Mouse (Mus musculus) limb, embryonic 10.5 days (tissue): ENCODE data around the gene A230050P20Rik. TPM values are rescaled to one million over a fixed set of nuclear protein-coding genes. Genes with fewer than 3 reads are reported as not detected.

Experiments used
- DNase-seq: peaks from one replicate; pipeline ENCODE4 v3.0.0-alpha.2; 2017; ENCODE audit warnings: low spot score
- H3K27ac ChIP-seq: fragments of 300-500 bp; sonication (generic); 2 replicates; pipeline ENCODE4 v1.5.1; 2016; ENCODE audit warnings: mild to moderate bottlenecking
- H3K27me3 ChIP-seq: fragments of 300-500 bp; sonication (generic); 2 replicates; pipeline ENCODE4 v1.6.1; 2016; ENCODE audit warnings: low read depth, mild to moderate bottlenecking; ENCODE audit not compliant: poor library complexity, severe bottlenecking
- H3K36me3 ChIP-seq: fragments of 300-500 bp; sonication (generic); 2 replicates; pipeline ENCODE4 v1.6.1; 2016; ENCODE audit warnings: mild to moderate bottlenecking, moderate library complexity
- H3K4me1 ChIP-seq: fragments of 300-500 bp; sonication (generic); 2 replicates; pipeline ENCODE4 v1.6.1; 2016
- H3K4me3 ChIP-seq: fragments of 300-500 bp; sonication (generic); 2 replicates; pipeline ENCODE4 v1.5.1; 2016; ENCODE audit warnings: mild to moderate bottlenecking, moderate library complexity
- H3K9me3 ChIP-seq: fragments of 300-500 bp; sonication (generic); replicated peaks from 2 replicates; pipeline ENCODE4 v1.6.1; 2016; ENCODE audit warnings: mild to moderate bottlenecking
- WGBS: fragments of 180-500 bp; shearing (Covaris S2); methylation state at CpG from one replicate; pipeline ENCODE4 v1.1.7; 2016; 5-methylcytosine and 5-hydroxymethylcytosine counted together
- polyA plus RNA-seq: library from polyadenylated mRNA; unstranded; fragments of >200 nt; fragmentation: Nextera tagmentation; extraction: Ambion mirVana; gene quantifications from 2 replicates; pipeline ENCODE4 v1.2.1, GENCODE M21; 2016

The A230050P20Rik gene
- polyA plus RNA-seq, 1 experiment from 2014 or later, result 1.8 TPM

GRCm38 (mm10) chr9:20857131-20857530 is 11.3 kb upstream of the A230050P20Rik start:
- no peak overlapping the region for H3K27ac ChIP-seq
- no peaks in the 10 kb centered on the region for H3K4me1 ChIP-seq
- WGBS, result 9% methylated on average over 6 of the region's 6 CpGs
- H3K27me3 ChIP-seq, result no peaks in the 10 kb centered on the region
- no peaks in the 10 kb centered on the region for H3K9me3 ChIP-seq
- H3K4me3 ChIP-seq, result no peak overlapping the region
- peak; percentile 77 for DNase-seq
- no peaks in the 10 kb centered on the region for H3K36me3 ChIP-seq

GRCm38 (mm10) chr9:20859926-20860325 is 8.5 kb upstream of the A230050P20Rik start:
- no peak for DNase-seq
- 50% methylated on average over 6 of the region's 6 CpGs for WGBS
- H3K36me3 ChIP-seq, result no peaks in the 10 kb centered on the region
- no peak overlapping the region for H3K27ac ChIP-seq
- no peak overlapping the region for H3K4me3 ChIP-seq
- H3K9me3 ChIP-seq, result no peaks in the 10 kb centered on the region
- H3K4me1 ChIP-seq, result no peaks in the 10 kb centered on the region
- H3K27me3 ChIP-seq, result no peaks in the 10 kb centered on the region

- H3K27me3 ChIP-seq, result peaks cover 10% of the 10 kb centered on the region
- H3K9me3 ChIP-seq, result no peaks in the 10 kb centered on the region
- no peak overlapping the region for H3K27ac ChIP-seq
- H3K36me3 ChIP-seq, result no peaks in the 10 kb centered on the region
- H3K4me1 ChIP-seq, result no peaks in the 10 kb centered on the region
- DNase-seq, result peak; percentile 58
- 16% methylated on average over 4 of the region's 4 CpGs for WGBS
- no peak overlapping the region for H3K4me3 ChIP-seq
These were observed 6.6 kb upstream of the A230050P20Rik start for GRCm38 (mm10) chr9:20861821-20862220.

DNA sequence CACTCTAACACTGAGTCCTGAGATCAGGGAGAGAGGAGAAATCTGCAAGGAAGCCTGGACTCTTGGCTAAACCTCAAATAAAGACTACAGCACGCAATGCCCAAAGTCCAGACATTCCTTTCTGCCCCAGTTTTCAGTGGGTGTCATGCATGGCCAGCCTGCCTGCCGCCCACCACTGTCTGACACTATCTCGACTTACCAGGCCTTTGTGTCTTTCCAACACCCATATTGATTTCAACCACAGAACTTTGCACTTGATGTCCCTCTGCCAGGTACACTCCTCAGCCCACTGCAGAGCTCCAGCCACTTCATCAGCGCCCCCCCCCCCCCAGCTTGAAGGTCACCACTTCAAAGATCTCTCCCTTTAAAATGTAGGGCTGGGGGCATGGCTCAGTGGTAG is 6.2 kb upstream of the A230050P20Rik start:
- Histone ChIP-seq H3K9me3 (no peaks in the 10 kb centered on the region), H3K27ac (no peak overlapping the region), H3K36me3 (no peaks in the 10 kb centered on the region), H3K4me1 (no peaks in the 10 kb centered on the region), H3K27me3 (peaks cover 14% of the 10 kb centered on the region), H3K4me3 (no peak overlapping the region)
- WGBS, result 58% methylated on average over 4 of the region's 4 CpGs
- DNase-seq, result no peak

DNA sequence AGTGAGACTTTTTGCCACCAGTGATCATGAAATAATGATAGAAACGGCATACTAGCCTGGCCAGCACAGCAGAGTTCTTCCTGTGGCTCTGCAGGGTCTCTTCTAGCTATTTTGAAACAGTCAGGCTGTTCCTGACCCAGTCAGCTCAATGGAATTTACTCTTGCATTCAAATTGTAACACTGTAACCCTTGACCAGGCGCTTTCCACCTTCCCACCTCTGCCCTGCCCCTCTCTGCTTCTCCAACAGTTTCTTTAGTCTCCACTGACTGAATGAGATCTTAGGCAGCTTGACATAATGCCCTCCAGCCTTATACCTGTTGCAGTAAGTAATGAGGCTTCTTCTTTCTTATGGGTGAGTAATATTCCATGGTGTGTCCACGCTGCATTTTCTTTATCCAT is 1.6 kb upstream of the A230050P20Rik start:
- Histone ChIP-seq H3K36me3 (no peaks in the 10 kb centered on the region), H3K4me1 (peaks cover 12% of the 10 kb centered on the region), H3K27me3 (peaks cover 60% of the 10 kb centered on the region), H3K4me3 (no peak overlapping the region), H3K27ac (no peak overlapping the region), H3K9me3 (no peaks in the 10 kb centered on the region)
- WGBS, result 62% methylated on average over 3 of the region's 3 CpGs
- no peak for DNase-seq

GRCm38 (mm10) chr9:20869246-20869645 is 804 bp downstream of the A230050P20Rik start:
- Histone ChIP-seq H3K9me3 (no peaks in the 10 kb centered on the region), H3K27ac (no peak overlapping the region), H3K36me3 (no peaks in the 10 kb centered on the region), H3K27me3 (peaks cover 60% of the 10 kb centered on the region), H3K4me1 (peaks cover 12% of the 10 kb centered on the region), H3K4me3 (peak overlapping the region; percentile 47)
- no peak for DNase-seq
- 5% methylated on average over 19 of the region's 19 CpGs for WGBS

DNA sequence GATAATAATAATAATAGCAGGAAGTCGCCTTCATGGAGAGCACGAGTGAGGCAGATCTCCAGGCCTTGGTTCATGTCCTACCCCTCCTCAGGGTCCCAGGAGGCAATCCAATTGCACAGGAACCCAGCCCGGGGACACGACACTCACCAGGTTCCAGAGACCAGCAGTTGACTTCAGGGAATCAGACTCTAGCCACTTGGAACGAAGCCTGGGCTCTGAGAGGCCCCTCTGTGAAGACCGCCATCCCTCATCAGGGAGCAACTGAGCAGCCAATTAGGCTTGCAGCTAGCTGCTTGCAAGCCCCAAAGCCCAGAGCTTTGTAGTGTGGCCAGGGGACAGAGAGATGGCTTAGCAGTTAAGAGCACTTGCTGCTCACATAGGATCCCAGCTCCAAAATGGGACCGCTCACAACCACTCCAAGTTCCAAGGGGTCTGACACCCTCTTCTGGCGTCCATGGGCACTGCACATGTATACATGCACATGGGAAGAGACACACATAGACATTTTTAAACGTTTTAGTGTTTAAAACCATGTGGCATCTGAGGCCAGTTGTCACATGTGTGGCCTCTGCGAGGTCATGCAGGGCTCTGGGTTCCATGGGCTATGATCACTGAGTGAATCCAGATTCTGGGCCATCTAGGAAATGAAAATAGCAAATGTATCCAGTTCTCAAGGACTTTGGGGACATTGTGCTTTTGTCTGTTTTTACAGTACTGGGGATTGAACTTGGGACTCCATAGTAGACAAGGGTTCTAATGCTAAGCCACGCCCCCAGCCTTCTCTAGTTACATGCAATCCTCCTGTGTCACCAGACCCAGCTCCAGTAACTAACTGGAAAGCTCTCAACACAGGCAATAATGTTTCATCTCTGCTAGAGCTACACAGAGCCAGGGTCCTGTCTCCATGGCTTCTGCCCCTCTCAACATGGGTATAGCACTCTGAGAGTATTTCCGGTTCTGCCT is 2.0 kb downstream of the A230050P20Rik start:
- peaks cover 60% of the 10 kb centered on the region for H3K27me3 ChIP-seq
- H3K36me3 ChIP-seq, result no peaks in the 10 kb centered on the region
- no peak overlapping the region for H3K27ac ChIP-seq
- 77% methylated on average over 12 of the region's 12 CpGs for WGBS
- no peak for DNase-seq
- peaks cover 12% of the 10 kb centered on the region for H3K4me1 ChIP-seq
- no peaks in the 10 kb centered on the region for H3K9me3 ChIP-seq
- H3K4me3 ChIP-seq, result no peak overlapping the region

- Histone ChIP-seq H3K27me3 (peaks cover 39% of the 10 kb centered on the region), H3K27ac (no peak overlapping the region), H3K9me3 (no peaks in the 10 kb centered on the region), H3K36me3 (no peaks in the 10 kb centered on the region), H3K4me3 (no peak overlapping the region), H3K4me1 (peaks cover 20% of the 10 kb centered on the region)
- DNase-seq, result no peak
- WGBS, result 87% methylated on average over 10 of the region's 10 CpGs
These were observed 4.5 kb downstream of the A230050P20Rik start for GRCm38 (mm10) chr9:20872991-20873390.

DNA sequence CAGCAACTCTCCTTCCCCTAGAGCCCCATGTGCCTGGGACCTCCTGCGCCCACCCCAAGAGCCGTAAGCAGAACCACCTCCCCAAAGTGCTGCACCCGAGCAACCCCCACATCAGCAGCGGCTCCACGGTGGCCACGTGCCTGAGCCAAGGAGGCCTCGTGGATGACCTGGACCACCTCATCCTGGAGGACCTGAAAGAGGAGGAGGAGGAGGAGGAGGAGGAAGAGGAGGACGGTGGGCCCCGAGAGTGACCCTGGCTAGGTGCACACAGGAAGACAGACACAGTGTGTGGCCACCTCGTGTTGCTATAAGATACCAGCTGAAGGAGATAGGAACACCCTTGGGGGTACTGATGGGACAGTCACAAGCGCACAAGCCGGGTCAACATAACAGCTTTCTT is 5.1 kb downstream of the A230050P20Rik start:
- WGBS, result 91% methylated on average over 12 of the region's 12 CpGs
- no peak for DNase-seq
- Histone ChIP-seq H3K9me3 (0 out of 2 replicates have a peak, but pooled peaks cover under 1% of the 10 kb centered on the region), H3K4me3 (no peak overlapping the region), H3K27ac (no peak overlapping the region), H3K4me1 (peaks cover 22% of the 10 kb centered on the region), H3K36me3 (no peaks in the 10 kb centered on the region), H3K27me3 (peaks cover 33% of the 10 kb centered on the region)

DNA sequence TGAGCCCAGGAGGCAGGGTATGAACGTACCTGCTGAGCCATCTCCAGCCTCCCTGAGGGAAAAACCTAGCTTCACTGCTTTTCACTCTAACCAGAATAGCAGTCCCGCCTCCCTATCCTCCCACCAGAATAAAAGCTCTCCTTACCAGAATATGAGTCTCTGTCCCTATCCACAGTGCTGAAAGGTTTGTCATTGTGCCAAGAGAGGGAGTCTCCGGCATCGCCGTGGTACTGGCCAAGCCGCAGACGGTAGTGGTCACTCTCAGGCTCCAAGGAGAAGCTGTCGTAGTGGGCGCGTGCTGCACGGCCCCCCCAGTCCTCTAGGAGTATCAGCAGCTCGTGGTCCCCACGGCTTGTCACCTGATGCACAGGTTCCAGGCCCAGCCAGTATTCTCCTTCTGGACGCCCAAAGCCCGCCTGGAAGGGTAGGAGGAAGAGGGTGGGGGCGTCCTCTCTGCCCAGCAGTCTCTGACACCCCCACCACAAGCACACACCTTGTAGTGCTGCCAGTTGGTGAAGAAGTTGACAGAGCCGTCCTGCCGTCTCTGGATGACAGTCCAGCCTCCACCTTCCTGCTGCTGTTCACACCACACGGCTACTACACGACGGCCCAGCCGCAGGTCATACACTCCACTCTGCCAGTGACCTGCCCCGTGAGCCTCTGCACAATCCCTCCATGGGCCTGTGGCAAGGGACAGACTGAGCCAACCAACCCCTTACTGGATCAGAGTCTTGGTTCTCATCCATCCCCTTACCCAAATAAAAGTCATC is 6.8 kb downstream of the A230050P20Rik start:
- Histone ChIP-seq H3K27me3 (peaks cover 16% of the 10 kb centered on the region), H3K4me3 (no peak overlapping the region), H3K36me3 (no peaks in the 10 kb centered on the region), H3K27ac (no peak overlapping the region), H3K9me3 (0 out of 2 replicates have a peak, but pooled peaks cover 1% of the 10 kb centered on the region), H3K4me1 (peaks cover 18% of the 10 kb centered on the region)
- WGBS, result 65% methylated on average over 23 of the region's 23 CpGs
- DNase-seq, result no peak

DNA sequence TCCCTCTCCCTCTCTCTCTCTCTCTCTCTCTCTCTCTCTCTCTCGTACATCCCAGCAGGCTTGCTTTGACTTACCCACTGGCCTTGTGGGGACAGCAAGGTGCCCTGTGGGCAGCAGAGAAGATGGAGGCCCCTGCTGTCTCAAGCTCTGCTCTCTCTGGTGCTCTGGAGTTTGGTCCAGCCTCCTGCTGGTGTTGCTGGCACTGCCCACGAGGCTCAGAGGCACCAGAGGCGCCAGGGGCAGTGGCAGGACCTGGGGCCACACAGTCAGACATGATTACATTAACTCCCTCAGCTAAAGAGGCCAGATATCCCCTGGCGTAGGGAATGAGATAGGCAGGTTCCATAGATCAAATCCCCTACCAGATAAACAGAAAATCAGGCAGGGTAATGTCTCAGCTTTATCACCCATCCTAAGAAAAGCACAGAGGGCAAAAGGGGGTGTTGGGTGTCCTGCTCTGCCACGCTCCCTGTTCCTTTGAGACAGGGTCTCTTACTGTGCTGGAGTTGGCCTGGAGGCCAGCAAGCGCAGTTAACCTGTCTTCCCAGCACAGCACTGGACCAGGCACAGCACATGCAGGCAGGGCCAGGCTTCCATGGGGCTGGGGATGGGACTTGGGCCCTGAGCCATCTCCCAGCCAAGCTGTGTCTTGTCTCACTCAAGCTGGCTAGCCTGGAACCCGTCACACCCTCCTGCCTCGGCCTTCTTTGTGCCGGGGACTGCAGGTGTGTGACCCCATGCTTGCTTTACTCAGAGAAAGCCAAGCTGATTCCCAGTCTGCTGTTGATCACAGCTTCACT is 8.1 kb downstream of the A230050P20Rik start:
- peaks cover 18% of the 10 kb centered on the region for H3K4me1 ChIP-seq
- 75% methylated on average over 8 of the region's 9 CpGs for WGBS
- H3K27me3 ChIP-seq, result peaks cover 3% of the 10 kb centered on the region; the same call in 1 of the 2 replicates
- no peaks in the 10 kb centered on the region for H3K36me3 ChIP-seq
- no peak for DNase-seq
- H3K27ac ChIP-seq, result no peak overlapping the region
- 0 out of 2 replicates have a peak, but pooled peaks cover 1% of the 10 kb centered on the region for H3K9me3 ChIP-seq
- no peak overlapping the region for H3K4me3 ChIP-seq
